Mouse (Mus musculus): Measurements from ENCODE around the gene Ilf2. TPM values are rescaled to one million over a fixed set of nuclear protein-coding genes. Genes with fewer than 3 reads are reported as not detected.

Ilf2 gene
- polyA plus RNA-seq, 1 experiment from 2014 or later = 27.6 TPM

- 84% methylated on average over 4 of the region's 4 CpGs for WGBS (ENCODE audit: insufficient replicate concordance)
- ATAC-seq (no peak), DNase-seq (no peak)
- 0 out of 2 replicates have a peak, but pooled peaks cover 3% of the 10 kb centered on the region for H3K36me3 ChIP-seq (replicated peaks; ENCODE audit: insufficient read depth, low read length)
- no peak overlapping the region for H3K27ac ChIP-seq (ENCODE audit: low read depth)
- H3K4me1 ChIP-seq (ENCODE audit: insufficient read depth) = peaks cover 24% of the 10 kb centered on the region
- no peak overlapping the region for H3K4me3 ChIP-seq (ENCODE audit: low read depth, low read length)
- no peaks in the 10 kb centered on the region for H3K9me3 ChIP-seq (ENCODE audit: low read length)
- H3K9ac ChIP-seq (replicated peaks) = no peak overlapping the region
- H3K27me3 ChIP-seq (ENCODE audit: insufficient read depth, low read length) = no peaks in the 10 kb centered on the region
- no peak overlapping the region for H3K4me2 ChIP-seq (ENCODE audit: low read depth, low read length)
- TF ChIP-seq EP300 (IDR thresholded peaks at IDR 0.05; ENCODE audit: low read depth) = no peak
- TF ChIP-seq CTCF (IDR thresholded peaks at IDR 0.05; ENCODE audit: low read depth) = no peak
These were observed 41.8 kb downstream of the Ilf2 start for GRCm38 (mm10) chr3:90517711-90518110.

GRCm38 (mm10) chr3:90525421-90525820 is 49.5 kb downstream of the Ilf2 start:
- Histone ChIP-seq H3K4me1 (ENCODE audit: insufficient read depth) (peaks cover 3% of the 10 kb centered on the region; the same call in 1 of the 2 replicates), H3K36me3 (replicated peaks; ENCODE audit: insufficient read depth, low read length) (peaks cover 6% of the 10 kb centered on the region; the same call in 1 of the 2 replicates), H3K4me2 (ENCODE audit: low read depth, low read length) (no peak overlapping the region), H3K9me3 (ENCODE audit: low read length) (no peaks in the 10 kb centered on the region), H3K27me3 (ENCODE audit: insufficient read depth, low read length) (no peaks in the 10 kb centered on the region), H3K27ac (ENCODE audit: low read depth) (no peak overlapping the region), H3K9ac (replicated peaks) (no peak overlapping the region), H3K4me3 (ENCODE audit: low read depth, low read length) (no peak overlapping the region)
- DNase-seq (no peak), ATAC-seq (peak; percentile 62; the same call in 1 of the 2 replicates)
- 52% methylated on average over 4 of the region's 4 CpGs for WGBS (ENCODE audit: insufficient replicate concordance)
- TF ChIP-seq CTCF (IDR thresholded peaks at IDR 0.05; ENCODE audit: low read depth) (peak; percentile 84), EP300 (IDR thresholded peaks at IDR 0.05; ENCODE audit: low read depth) (no peak)

GRCm38 (mm10) chr3:90526076-90526475 is 50.1 kb downstream of the Ilf2 start:
- Histone ChIP-seq H3K36me3 (replicated peaks; ENCODE audit: insufficient read depth, low read length) (peaks cover 3% of the 10 kb centered on the region; the same call in 1 of the 2 replicates), H3K27me3 (ENCODE audit: insufficient read depth, low read length) (no peaks in the 10 kb centered on the region), H3K4me3 (ENCODE audit: low read depth, low read length) (no peak overlapping the region), H3K9ac (replicated peaks) (no peak overlapping the region), H3K4me1 (ENCODE audit: insufficient read depth) (peaks cover 3% of the 10 kb centered on the region; the same call in 1 of the 2 replicates), H3K9me3 (ENCODE audit: low read length) (no peaks in the 10 kb centered on the region), H3K27ac (ENCODE audit: low read depth) (no peak overlapping the region), H3K4me2 (ENCODE audit: low read depth, low read length) (no peak overlapping the region)
- 90% methylated on average over 2 of the region's 2 CpGs for WGBS (ENCODE audit: insufficient replicate concordance)
- no peak for ATAC-seq
- TF ChIP-seq CTCF (IDR thresholded peaks at IDR 0.05; ENCODE audit: low read depth) (no peak), EP300 (IDR thresholded peaks at IDR 0.05; ENCODE audit: low read depth) (no peak)
- DNase-seq = no peak

DNA sequence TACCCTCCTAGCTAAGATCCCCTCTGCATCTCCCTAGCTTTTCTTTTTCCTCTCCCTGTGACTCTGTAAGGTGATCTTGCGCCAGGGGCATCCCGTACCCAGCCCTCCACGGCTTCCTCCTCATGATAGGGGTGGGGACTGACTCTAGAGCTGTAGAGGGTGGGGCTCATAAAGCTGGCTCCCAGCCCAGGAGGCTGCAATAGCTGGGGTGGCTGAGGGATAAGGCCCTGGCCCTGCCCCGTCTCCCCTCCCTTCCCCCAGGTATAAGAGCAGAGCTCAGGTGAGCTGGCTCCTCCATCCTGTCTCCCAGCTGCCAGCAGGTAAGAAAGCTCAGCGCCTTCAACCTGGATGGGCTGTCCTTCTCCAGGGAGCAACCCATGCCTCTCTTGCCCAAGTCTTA is 50.7 kb downstream of the Ilf2 start, which contains the start of gene S100a14:
S100a14 (plus strand) TSS at position 277 of the 400 bp plus-strand sequence.
- Histone ChIP-seq H3K4me2 (ENCODE audit: low read depth, low read length) (no peak within 1 kb of the TSS), H3K27me3 (ENCODE audit: insufficient read depth, low read length) (no peaks in the 10 kb centered on the region), H3K4me1 (ENCODE audit: insufficient read depth) (peaks cover 3% of the 10 kb centered on the region; the same call in 1 of the 2 replicates), H3K4me3 (ENCODE audit: low read depth, low read length) (no peak within 1 kb of the TSS), H3K9me3 (ENCODE audit: low read length) (no peaks in the 10 kb centered on the region), H3K27ac (ENCODE audit: low read depth) (no peak within 1 kb of the TSS), H3K36me3 (replicated peaks; ENCODE audit: insufficient read depth, low read length) (peaks cover 3% of the 10 kb centered on the region; the same call in 1 of the 2 replicates), H3K9ac (replicated peaks) (no peak within 1 kb of the TSS)
- no peak for DNase-seq
- TF ChIP-seq EP300 (IDR thresholded peaks at IDR 0.05; ENCODE audit: low read depth) (no peak), CTCF (IDR thresholded peaks at IDR 0.05; ENCODE audit: low read depth) (no peak)
- 54% methylated on average over 5 of the region's 5 CpGs for WGBS (ENCODE audit: insufficient replicate concordance)
- no peak for ATAC-seq

DNA sequence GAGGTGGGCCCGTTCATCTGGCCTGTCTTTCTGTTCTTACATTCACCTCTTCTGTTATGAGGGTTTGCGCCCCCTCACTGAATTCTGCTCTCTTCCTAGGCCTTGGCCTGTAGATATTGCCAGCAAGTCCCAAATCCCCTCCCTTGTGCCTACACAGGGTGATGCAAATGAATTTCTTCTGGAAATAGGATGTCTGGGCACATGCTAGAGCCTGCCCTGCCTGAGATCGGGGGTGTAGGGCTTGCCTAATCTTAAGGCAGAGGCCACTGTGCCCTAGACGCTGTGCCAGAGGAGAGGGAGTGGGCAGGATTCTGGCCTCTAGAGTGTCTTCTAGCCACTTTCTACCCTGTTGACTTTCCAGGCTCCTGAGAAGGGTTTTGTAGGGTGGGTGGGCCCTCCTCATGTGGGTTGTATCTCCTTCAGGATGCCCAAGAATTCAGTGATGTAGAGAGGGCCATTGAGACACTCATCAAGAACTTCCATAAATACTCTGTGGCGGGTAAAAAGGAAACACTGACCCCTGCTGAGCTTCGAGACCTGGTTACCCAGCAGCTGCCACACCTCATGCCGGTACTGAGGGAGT is 51.5 kb downstream of the Ilf2 start:
- H3K9me3 ChIP-seq (ENCODE audit: low read length) = no peaks in the 10 kb centered on the region
- DNase-seq (no peak), ATAC-seq (no peak)
- no peak overlapping the region for H3K27ac ChIP-seq (ENCODE audit: low read depth)
- no peak for TF ChIP-seq EP300 (IDR thresholded peaks at IDR 0.05; ENCODE audit: low read depth)
- TF ChIP-seq CTCF (IDR thresholded peaks at IDR 0.05; ENCODE audit: low read depth) = no peak
- H3K36me3 ChIP-seq (replicated peaks; ENCODE audit: insufficient read depth, low read length) = peaks cover 3% of the 10 kb centered on the region; the same call in 1 of the 2 replicates
- 81% methylated on average over 7 of the region's 7 CpGs for WGBS (ENCODE audit: insufficient replicate concordance)
- H3K4me2 ChIP-seq (ENCODE audit: low read depth, low read length) = no peak overlapping the region
- no peaks in the 10 kb centered on the region for H3K27me3 ChIP-seq (ENCODE audit: insufficient read depth, low read length)
- H3K9ac ChIP-seq (replicated peaks) = no peak overlapping the region
- H3K4me1 ChIP-seq (ENCODE audit: insufficient read depth) = peaks cover 3% of the 10 kb centered on the region; the same call in 1 of the 2 replicates
- no peak overlapping the region for H3K4me3 ChIP-seq (ENCODE audit: low read depth, low read length)

DNA sequence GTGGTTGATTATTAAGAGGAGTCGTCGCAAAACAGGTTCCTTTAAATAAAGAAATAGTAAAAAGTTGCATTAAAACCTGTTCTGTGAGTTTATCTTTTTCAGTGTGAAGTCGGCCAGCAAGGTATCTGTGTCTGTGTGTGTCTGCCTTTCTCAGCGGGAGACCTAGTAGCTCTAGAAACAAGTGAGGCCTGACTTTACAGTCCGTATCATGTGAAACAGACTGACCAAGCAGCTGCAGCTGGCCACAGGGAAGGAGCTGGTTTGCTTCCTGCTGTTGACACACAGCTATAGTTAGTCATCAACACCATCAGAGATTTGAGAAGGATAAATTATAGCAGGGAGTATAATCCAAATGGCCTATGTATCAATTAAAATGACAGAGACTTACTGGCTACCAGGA is 55.8 kb downstream of the Ilf2 start:
- WGBS (ENCODE audit: insufficient replicate concordance) = 69% methylated on average over 5 of the region's 5 CpGs
- no peak for TF ChIP-seq EP300 (IDR thresholded peaks at IDR 0.05; ENCODE audit: low read depth)
- DNase-seq (no peak), ATAC-seq (no peak)
- Histone ChIP-seq H3K27me3 (ENCODE audit: insufficient read depth, low read length) (no peaks in the 10 kb centered on the region), H3K4me3 (ENCODE audit: low read depth, low read length) (no peak overlapping the region), H3K27ac (ENCODE audit: low read depth) (no peak overlapping the region), H3K9ac (replicated peaks) (no peak overlapping the region), H3K9me3 (ENCODE audit: low read length) (no peaks in the 10 kb centered on the region), H3K4me1 (ENCODE audit: insufficient read depth) (peaks cover under 1% of the 10 kb centered on the region; the same call in 1 of the 2 replicates), H3K36me3 (replicated peaks; ENCODE audit: insufficient read depth, low read length) (no peaks in the 10 kb centered on the region), H3K4me2 (ENCODE audit: low read depth, low read length) (no peak overlapping the region)

Data from liver, postnatal 0 days (tissue).